Mouse (Mus musculus) liver, embryonic 14.5 days (tissue): ENCODE results near the gene Rap1gap2. TPM values are rescaled to one million over a fixed set of nuclear protein-coding genes. Genes with fewer than 3 reads are reported as not detected.

ENCODE experiments used
- ATAC-seq: fragments of 200-750 bp; cut with Nextera tagmentation; 2 replicates; pipeline ENCODE4 v1.8.0; 2017; ENCODE audit warnings: moderate number of reproducible peaks, mild to moderate bottlenecking, moderate library complexity; ENCODE audit not compliant: insufficient read depth
- DNase-seq, 3 experiments: peaks; one replicate each; pipeline ENCODE4 v3.0.0-alpha.2; 2012 to 2013; ENCODE audit warnings: low read depth in 3 of 3, low spot score in 3 of 3
- H3K27ac ChIP-seq: fragments of 300-500 bp; sonication (generic); 2 replicates; pipeline ENCODE4 v1.5.1; 2014; ENCODE audit warnings: moderate library complexity, mild to moderate bottlenecking, control low read depth, inconsistent platforms
- H3K27me3 ChIP-seq: fragments of 300-500 bp; sonication (generic); 2 replicates; pipeline ENCODE4 v1.6.1; 2014; ENCODE audit warnings: mild to moderate bottlenecking, low read length, moderate library complexity; ENCODE audit not compliant: control insufficient read depth, insufficient read depth
- H3K36me3 ChIP-seq: fragments of 300-500 bp; sonication (generic); replicated peaks from 2 replicates; pipeline ENCODE4 v1.6.1; 2014; ENCODE audit warnings: low read depth; ENCODE audit not compliant: control insufficient read depth, insufficient read depth
- H3K4me1 ChIP-seq, 2 experiments: fragments of 200-500 bp in 1 of 2; fragments of 300-500 bp in 1 of 2; sonication (generic) in 1 of 2; replicated peaks; 2 replicates each; pipeline ENCODE4 v1.6.1; 2012 to 2014; ENCODE audit warnings: antibody characterized with exemption in 1 of 2, inconsistent platforms in 1 of 2, low read length in 1 of 2; ENCODE audit not compliant: control insufficient read depth in 2 of 2, insufficient read depth in 2 of 2
- H3K4me2 ChIP-seq: fragments of 300-500 bp; sonication (generic); 2 replicates; pipeline ENCODE4 v1.6.1; 2014; ENCODE audit warnings: low read depth, mild to moderate bottlenecking, control low read depth, moderate library complexity
- H3K4me3 ChIP-seq, 2 experiments: fragments of 200-500 bp in 1 of 2; fragments of 300-500 bp in 1 of 2; sonication (generic) in 1 of 2; 2 replicates each; pipeline ENCODE4 v1.5.1; 2012 to 2014; ENCODE audit warnings: low read depth in 2 of 2, low read length in 2 of 2, mild to moderate bottlenecking in 2 of 2, control low read depth in 1 of 2, inconsistent platforms in 1 of 2, moderate library complexity in 1 of 2; ENCODE audit not compliant: insufficient read depth in 1 of 2
- H3K9ac ChIP-seq: fragments of 300-500 bp; sonication (generic); replicated peaks from 2 replicates; pipeline ENCODE4 v1.6.1; 2014; ENCODE audit warnings: mild to moderate bottlenecking, control low read depth, moderate library complexity
- H3K9me3 ChIP-seq: fragments of 300-500 bp; sonication (generic); 2 replicates; pipeline ENCODE4 v1.6.1; 2016; ENCODE audit warnings: low read length, mixed read lengths; ENCODE audit not compliant: control insufficient read depth
- CTCF ChIP-seq: IDR thresholded peaks from 2 replicates; pipeline ENCODE4 v1.5.1; 2016; ENCODE audit warnings: antibody characterized with exemption, low read depth, control low read depth
- EP300 ChIP-seq: IDR thresholded peaks from 2 replicates; pipeline ENCODE4 v1.6.1; 2016; ENCODE audit warnings: antibody characterized with exemption, low read depth
- WGBS: fragments of 180-500 bp; shearing (Covaris S2); extraction: QIAGEN DNeasy Blood & Tissue Kit; methylation state at CpG from one replicate; pipeline ENCODE4 v1.1.7; 2014; ENCODE audit not compliant: insufficient replicate concordance; 5-methylcytosine and 5-hydroxymethylcytosine counted together
- polyA plus RNA-seq, 2 experiments: library from polyadenylated mRNA; depleted of rRNA in 1 of 2; stranded (reverse) in 1 of 2; unstranded in 1 of 2; fragments of >200 nt; fragmentation: Nextera tagmentation in 1 of 2; extraction: Ambion mirVana in 1 of 2; gene quantifications; 2 replicates each; pipeline versions ENCODE4 v1.2.1 to v1.2.3; 2012 to 2014

Rap1gap2 gene
- polyA plus RNA-seq, 2 experiments = 0.56 to 0.98 TPM

DNA sequence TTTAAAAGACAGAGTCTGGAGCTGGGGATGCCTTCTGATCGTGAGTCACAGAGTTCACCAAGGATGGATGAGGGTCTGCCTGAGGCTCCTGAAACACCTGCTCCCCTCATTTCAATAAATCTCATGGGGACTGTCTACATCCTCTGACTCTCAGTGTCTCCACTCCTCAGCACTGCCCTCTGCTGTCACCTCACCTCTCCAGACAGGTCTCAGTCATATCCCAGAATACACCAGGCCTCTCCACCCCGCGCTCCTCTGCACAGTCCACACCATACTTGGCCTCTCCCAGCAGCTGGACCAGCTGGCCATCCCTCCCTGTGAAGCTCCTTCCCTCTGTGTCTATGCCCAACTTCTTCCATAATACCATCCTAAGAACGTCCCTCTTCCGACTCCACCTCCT lies 128.9 kb downstream of the Rap1gap2 start:
- 63% methylated on average over 5 of the region's 5 CpGs for WGBS
- no peak overlapping the region for H3K27ac ChIP-seq
- no peaks in the 10 kb centered on the region for H3K9me3 ChIP-seq
- H3K4me2 ChIP-seq = no peak overlapping the region
- H3K27me3 ChIP-seq = no peaks in the 10 kb centered on the region
- DNase-seq (no peak), ATAC-seq (no peak)
- H3K4me3 ChIP-seq = no peak overlapping the region
- H3K4me1 ChIP-seq = no peaks in the 10 kb centered on the region
- TF ChIP-seq CTCF (peak; percentile 22; the same call in 1 of the 2 replicates), EP300 (no peak)
- H3K9ac ChIP-seq = no peak overlapping the region
- no peaks in the 10 kb centered on the region for H3K36me3 ChIP-seq

DNA sequence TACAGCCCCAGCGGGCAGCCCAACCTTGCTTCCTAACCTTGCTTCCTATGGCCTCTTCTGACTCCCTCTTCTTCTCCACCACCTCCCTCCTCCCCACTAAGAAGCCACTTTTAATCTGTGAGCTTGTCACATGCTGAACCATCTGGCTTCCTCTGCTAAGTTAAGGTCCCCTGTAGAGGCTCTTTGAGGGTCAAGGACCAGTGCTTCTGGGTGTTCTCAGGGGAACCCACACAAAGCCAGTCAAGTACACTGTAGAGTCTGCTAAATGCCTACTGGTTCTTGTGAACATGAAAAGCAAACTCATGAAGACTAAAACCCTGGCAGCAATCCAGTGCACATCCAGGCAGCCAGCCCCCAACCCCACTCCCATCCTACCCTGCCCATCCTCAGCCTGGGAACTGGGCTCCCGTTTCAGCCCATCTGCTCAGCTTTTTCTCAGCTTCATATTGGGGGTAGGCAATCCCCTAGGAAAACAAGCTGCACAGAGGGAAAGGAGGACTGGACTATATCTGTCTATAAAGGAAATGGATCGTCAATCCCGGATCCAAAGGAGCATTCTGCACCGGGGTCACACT lies 130.9 kb downstream of the Rap1gap2 start:
- no peaks in the 10 kb centered on the region for H3K4me1 ChIP-seq
- H3K9me3 ChIP-seq = no peaks in the 10 kb centered on the region
- ATAC-seq = no peak
- H3K9ac ChIP-seq = no peak overlapping the region
- TF ChIP-seq EP300 = no peak
- no peak for TF ChIP-seq CTCF
- no peak overlapping the region for H3K4me2 ChIP-seq
- DNase-seq = no peak
- H3K36me3 ChIP-seq = no peaks in the 10 kb centered on the region
- WGBS = 67% methylated on average over 5 of the region's 5 CpGs
- H3K27ac ChIP-seq = no peak overlapping the region
- no peaks in the 10 kb centered on the region for H3K27me3 ChIP-seq
- H3K4me3 ChIP-seq = no peak overlapping the region

DNA sequence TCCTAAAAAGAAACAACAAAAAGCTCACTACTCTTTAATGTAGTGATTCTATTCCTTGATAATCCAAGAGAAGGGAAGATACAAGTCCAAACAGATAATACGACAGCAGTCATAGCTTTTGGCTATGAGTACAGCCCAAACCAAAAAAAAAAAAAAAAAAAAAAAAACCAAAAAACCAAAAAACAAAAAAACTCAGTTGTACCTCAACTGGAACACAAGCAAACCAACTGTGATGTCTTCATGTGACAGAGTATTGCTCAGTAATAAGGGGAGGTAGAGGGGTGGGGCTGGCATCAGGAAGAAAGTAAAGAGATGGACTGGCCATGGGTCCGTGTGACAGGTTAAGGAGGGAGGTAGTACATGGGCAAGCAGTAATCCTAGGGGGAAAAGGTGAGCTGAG lies 131.8 kb downstream of the Rap1gap2 start:
- DNase-seq (no peak), ATAC-seq (no peak)
- Histone ChIP-seq H3K27me3 (no peaks in the 10 kb centered on the region), H3K9me3 (no peaks in the 10 kb centered on the region), H3K4me1 (no peaks in the 10 kb centered on the region), H3K9ac (no peak overlapping the region), H3K36me3 (no peaks in the 10 kb centered on the region), H3K4me2 (no peak overlapping the region), H3K27ac (no peak overlapping the region), H3K4me3 (no peak overlapping the region)
- TF ChIP-seq CTCF = no peak
- TF ChIP-seq EP300 = no peak
- 56% methylated on average over 2 of the region's 2 CpGs for WGBS

DNA sequence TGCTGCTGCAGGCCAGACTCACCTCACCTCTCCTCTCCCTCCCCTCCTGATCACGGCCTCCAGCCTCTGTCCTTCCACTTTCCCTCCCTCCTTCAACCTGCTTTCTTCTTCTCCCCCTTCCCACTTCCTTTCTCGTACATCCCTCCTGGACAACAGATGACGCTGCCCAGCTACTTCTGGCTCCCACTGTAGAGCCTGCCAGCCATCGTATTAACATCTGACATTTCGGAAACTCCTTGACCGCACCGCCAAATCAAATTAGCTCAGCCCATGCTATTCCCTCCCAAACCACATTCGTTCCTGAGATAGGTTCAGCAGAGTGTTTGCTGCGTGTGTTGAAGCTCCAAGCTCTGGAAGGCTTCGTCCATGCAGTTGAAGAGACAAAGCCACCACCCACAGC lies 138.0 kb downstream of the Rap1gap2 start:
- 62% methylated on average over 10 of the region's 10 CpGs for WGBS
- no peak overlapping the region for H3K27ac ChIP-seq
- no peak overlapping the region for H3K4me2 ChIP-seq
- 0 out of 4 replicates have a peak, but pooled peaks cover 1 to 2% of the 10 kb centered on the region in 2 experiments for H3K4me1 ChIP-seq
- ATAC-seq (no peak), DNase-seq (no peak)
- no peak for TF ChIP-seq EP300
- TF ChIP-seq CTCF = no peak
- H3K9ac ChIP-seq = no peak overlapping the region
- H3K4me3 ChIP-seq = no peak overlapping the region
- no peaks in the 10 kb centered on the region for H3K9me3 ChIP-seq
- no peaks in the 10 kb centered on the region for H3K36me3 ChIP-seq
- no peaks in the 10 kb centered on the region for H3K27me3 ChIP-seq

DNA sequence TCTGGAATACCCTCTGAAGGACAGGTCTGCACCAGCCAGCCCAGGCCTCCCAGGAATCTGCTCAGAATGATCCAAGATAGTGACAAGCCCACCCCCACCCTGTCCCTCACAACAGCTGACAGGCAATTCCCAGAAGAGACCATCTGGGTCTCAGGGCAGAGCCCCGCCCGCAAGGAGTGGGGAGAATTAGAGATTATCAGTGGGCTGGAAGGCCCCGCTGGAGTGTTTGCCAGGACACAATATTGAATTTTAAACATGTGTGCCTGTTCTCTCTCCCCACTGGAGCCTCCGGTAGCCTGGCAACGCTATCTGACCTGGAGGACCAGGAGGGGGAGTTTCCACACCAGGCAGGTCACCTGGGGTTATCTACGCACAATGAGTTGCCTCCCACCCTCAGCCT lies 142.5 kb downstream of the Rap1gap2 start:
- 42% methylated on average over 6 of the region's 6 CpGs for WGBS
- TF ChIP-seq EP300 (no peak), CTCF (no peak)
- no peak for DNase-seq
- H3K36me3 ChIP-seq = no peaks in the 10 kb centered on the region
- no peaks in the 10 kb centered on the region for H3K27me3 ChIP-seq
- no peaks in the 10 kb centered on the region for H3K9me3 ChIP-seq
- no peak overlapping the region for H3K4me3 ChIP-seq
- H3K4me2 ChIP-seq = no peak overlapping the region
- no peak for ATAC-seq
- H3K27ac ChIP-seq = no peak overlapping the region
- peaks cover 2% of the 10 kb centered on the region in 2 experiments; a peak in 1 of 4 replicates for H3K4me1 ChIP-seq
- no peak overlapping the region for H3K9ac ChIP-seq
